ENCODE assay signal across 8 mouse cellular contexts in genomic region chr3:57651865-57652259, GRCm38 (mm10). TPM values are rescaled to one million over a fixed set of nuclear protein-coding genes. Genes with fewer than 3 reads are reported as not detected.
DNase-seq lines count a peak whose midpoint lies in the region; ATAC-seq and TF ChIP-seq lines count a peak whose summit lies in the region.

No protein-coding gene starts in this region.

- DNase-seq in heart, adult 11 months: no peak
- DNase-seq in hindbrain, embryonic 10.5 days (ENCODE audit: low spot score): no peak
- DNase-seq in left cerebral cortex, postnatal 14 days (ENCODE audit: low spot score in 2 of 2): no peak
- no peak for DNase-seq in cerebellum, postnatal 10 days
- DNase-seq in layer of hippocampus, adult 18-20 months (ENCODE audit: low spot score in 2 of 2): no peak

- 0 out of 2 replicates have a peak, but pooled peaks have one; percentile 10 for ATAC-seq in heart, embryonic 11.5 days (replicated peaks; ENCODE audit: insufficient number of reproducible peaks, low FRiP score, low TSS enrichment)
- ATAC-seq in megakaryocyte progenitor cell, adult 5-6 weeks (replicated peaks; ENCODE audit: poor library complexity): peak; percentile 15

- H3K4me1 ChIP-seq in heart, embryonic 11.5 days (ENCODE audit: control insufficient read depth, insufficient read depth, low read length): no peaks in the 10 kb centered on the region
- peaks cover 3% of the 10 kb centered on the region for H3K4me1 ChIP-seq in E14TG2a.4 (replicated peaks; ENCODE audit: low read depth, low read length)
- peaks cover 8% of the 10 kb centered on the region for H3K4me1 ChIP-seq in hindbrain, embryonic 10.5 days (replicated peaks)

- H3K27ac ChIP-seq in heart, embryonic 11.5 days (ENCODE audit: low read depth, low read length): no peak overlapping the region
- H3K27ac ChIP-seq in hindbrain, embryonic 10.5 days: peak overlapping the region; percentile 92

- 64% methylated on average over 3 of the region's 3 CpGs for WGBS in heart, embryonic 11.5 days (ENCODE audit: insufficient replicate concordance)
- WGBS in hindbrain, embryonic 10.5 days: 71% methylated on average over 3 of the region's 3 CpGs

- H3K4me3 ChIP-seq in heart, embryonic 11.5 days (ENCODE audit: low read depth, low read length): peak overlapping the region; percentile 89
- H3K4me3 ChIP-seq in E14TG2a.4 (replicated peaks; ENCODE audit: low read length): peak overlapping the region; percentile 89
- H3K4me3 ChIP-seq in hindbrain, embryonic 10.5 days: peak overlapping the region; percentile 89

- H3K9ac ChIP-seq in heart, embryonic 11.5 days (ENCODE audit: low read depth, low read length): peak overlapping the region; percentile 92

- TF ChIP-seq CTCF in E14TG2a.4 (conservative IDR thresholded peaks at IDR 0.05; ENCODE audit: low read length): no peak

- H3K27me3 ChIP-seq in heart, embryonic 11.5 days (ENCODE audit: control insufficient read depth, insufficient read depth, low read length): no peaks in the 10 kb centered on the region
- no peaks in the 10 kb centered on the region for H3K27me3 ChIP-seq in E14TG2a.4 (ENCODE audit: insufficient read depth, low read length)
- no peaks in the 10 kb centered on the region for H3K27me3 ChIP-seq in hindbrain, embryonic 10.5 days (ENCODE audit: insufficient read depth, poor library complexity, severe bottlenecking)

- H3K9me3 ChIP-seq in heart, embryonic 11.5 days (replicated peaks; ENCODE audit: control insufficient read depth, low read length): no peaks in the 10 kb centered on the region
- H3K9me3 ChIP-seq in E14TG2a.4 (ENCODE audit: low read length): no peaks in the 10 kb centered on the region
- H3K9me3 ChIP-seq in hindbrain, embryonic 10.5 days: no peaks in the 10 kb centered on the region

- H3K36me3 ChIP-seq in heart, embryonic 11.5 days (ENCODE audit: control insufficient read depth, insufficient read depth, low read length): no peaks in the 10 kb centered on the region
- peaks cover 14% of the 10 kb centered on the region for H3K36me3 ChIP-seq in E14TG2a.4 (ENCODE audit: insufficient read depth, low read length)
- peaks cover 19% of the 10 kb centered on the region; the same call in 1 of the 2 replicates for H3K36me3 ChIP-seq in hindbrain, embryonic 10.5 days

- H3K4me2 ChIP-seq in heart, embryonic 11.5 days: peak overlapping the region; percentile 78

- intact Hi-C loops in left cerebral cortex, postnatal 14 days (cut with DNase I): no loop called here

RNA-seq across cellular contexts. Expression of gene Commd2, which starts 0.3 kb away (rescaled TPM):
- 53.7 and 57.4 TPM in 2 replicates for polyA plus RNA-seq in heart, embryonic 11.5 days (2014; fragmentation: Nextera tagmentation; extraction: Ambion mirVana)
- 104 and 110 TPM in 2 replicates for polyA plus RNA-seq in hindbrain, embryonic 10.5 days (2016; fragmentation: Nextera tagmentation; extraction: Ambion mirVana)
- 38.8 and 48.0 TPM in 2 replicates for total RNA-seq in megakaryocyte progenitor cell, adult 5-6 weeks (2015)
- 14.1 and 16.2 TPM in 2 replicates for total RNA-seq in megakaryocyte progenitor cell, adult 5-6 weeks (2017)
- total RNA-seq in left cerebral cortex, postnatal 14 days (2021): 10 to 100 TPM; 16.5 to 21.4 TPM
- total RNA-seq in layer of hippocampus, adult 18-20 months (2021): 10 to 100 TPM; 21.0 to 23.9 TPM

RNA-seq across cellular contexts. Expression of gene Ankub1, which starts 40.7 kb away (rescaled TPM):
- 0.09 TPM in 1 of 2 replicates, not detected in the other for polyA plus RNA-seq in heart, embryonic 11.5 days (2014; fragmentation: Nextera tagmentation; extraction: Ambion mirVana)
- 0.14 and 0.17 TPM in 2 replicates for polyA plus RNA-seq in hindbrain, embryonic 10.5 days (2016; fragmentation: Nextera tagmentation; extraction: Ambion mirVana)
- 0.10 TPM in 1 of 2 replicates, not detected in the other for total RNA-seq in megakaryocyte progenitor cell, adult 5-6 weeks (2015)
- total RNA-seq in megakaryocyte progenitor cell, adult 5-6 weeks (2017): not detected in 2 replicates
- total RNA-seq in left cerebral cortex, postnatal 14 days (2021): under 1 TPM; 0.26 to 0.51 TPM
- total RNA-seq in layer of hippocampus, adult 18-20 months (2021): 1 to 10 TPM; 2.7 to 3.9 TPM
